Mouse (Mus musculus) bone marrow, adult 2 months (tissue): ENCODE results near the gene Ppp1r3e.

Experiments
- CTCF ChIP-seq: fragments of 200-500 bp; IDR thresholded peaks from 2 replicates; pipeline ENCODE4 v1.5.1; 2011; ENCODE audit warnings: low read length, control low read depth; ENCODE audit not compliant: control insufficient read depth, insufficient read depth
- POLR2A ChIP-seq: fragments of 200-500 bp; IDR thresholded peaks from 2 replicates; pipeline ENCODE4 v1.6.1; 2011; ENCODE audit warnings: low read depth, mild to moderate bottlenecking, control low read depth, low read length, borderline replicate concordance; ENCODE audit not compliant: control insufficient read depth

DNA sequence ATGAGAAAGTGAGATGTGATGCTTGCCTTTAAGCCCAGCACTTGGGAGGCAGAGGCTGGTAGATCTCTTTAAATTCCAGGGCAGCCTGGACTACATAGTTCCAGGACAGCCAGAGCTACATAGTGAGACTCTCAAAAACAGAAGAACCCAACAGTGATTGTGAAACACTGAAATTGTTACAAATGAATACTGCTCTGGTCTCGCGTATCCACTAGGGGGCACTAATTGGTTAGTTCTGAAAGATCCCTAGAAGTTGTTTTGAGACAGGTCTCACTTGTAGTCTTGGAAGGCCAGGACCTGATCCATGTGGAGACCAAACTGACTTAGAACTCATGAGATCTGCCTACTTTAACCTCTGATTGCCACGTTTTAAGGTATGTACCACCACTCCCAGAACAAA, 23.0 kb upstream of the Ppp1r3e start:
- peak; percentile 32 for TF ChIP-seq CTCF
- no peak for TF ChIP-seq POLR2A
